Mouse (Mus musculus) urinary bladder, postnatal 25 days (tissue): ENCODE results near the gene Ncoa4.
A peak's percentile ranks its signal among the peaks of the same experiment; 100 is the strongest.
"Not testable (repeated sequence)": the region's sequence is repeated elsewhere in the genome, so short reads cannot be mapped to it uniquely, and the experiment has no call there.

Experiments
- DNase-seq: peaks from one replicate; pipeline ENCODE4 v3.0.0; 2022; ENCODE audit warnings: low spot score

Ncoa4 gene

DNA sequence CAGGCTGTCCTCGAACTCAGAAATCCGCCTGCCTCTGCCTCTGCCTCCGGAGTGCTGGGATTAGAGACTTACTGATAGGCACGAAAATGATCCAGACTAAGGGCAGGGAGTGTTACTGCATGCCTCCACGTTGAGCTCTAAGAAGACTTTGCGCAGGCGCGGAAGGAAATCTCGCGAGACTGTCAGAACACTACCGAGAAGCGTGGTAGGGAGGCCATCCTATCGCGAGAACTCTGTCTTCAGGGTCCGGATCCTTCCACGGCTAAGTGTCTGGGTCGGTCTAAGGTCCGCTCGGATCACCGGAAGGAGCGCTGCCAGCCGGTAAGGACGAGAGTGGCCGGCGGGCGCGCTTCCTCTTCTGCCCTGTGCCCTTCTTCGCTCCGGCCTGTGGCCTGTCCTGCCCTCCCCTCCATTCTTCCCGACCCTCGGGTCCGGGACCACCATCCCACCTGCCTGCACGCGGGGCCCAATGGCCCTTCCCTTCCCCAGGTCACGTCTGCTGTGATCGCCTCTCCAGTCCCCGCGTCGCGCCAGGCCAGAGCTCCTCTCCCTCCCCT lies at the start of gene Ncoa4:
Gene Ncoa4, plus strand, starts transcription at position 176 of the 557 bp plus-strand sequence.
- peak; percentile 99 for DNase-seq

DNA sequence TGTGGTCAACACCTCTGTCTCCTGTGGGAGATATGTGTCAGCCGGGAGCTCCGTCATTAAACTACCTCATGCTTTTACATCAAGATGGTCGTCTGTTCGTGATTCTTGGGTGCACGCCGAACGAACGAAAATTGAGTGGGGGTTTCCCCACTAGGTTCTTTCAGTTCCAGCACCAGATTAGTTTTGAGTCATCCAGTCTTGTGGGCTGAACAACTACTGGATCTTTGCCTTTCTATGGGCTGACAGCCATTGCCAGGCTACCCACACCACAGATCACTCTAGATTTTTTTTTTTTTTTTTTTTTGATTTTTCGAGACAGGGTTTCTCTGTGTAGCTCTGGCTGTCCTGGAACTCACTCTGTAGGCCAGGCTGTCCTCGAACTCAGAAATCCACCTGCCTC lies 47.5 kb upstream of the Ncoa4 start:
- not testable (repeated sequence) for DNase-seq

DNA sequence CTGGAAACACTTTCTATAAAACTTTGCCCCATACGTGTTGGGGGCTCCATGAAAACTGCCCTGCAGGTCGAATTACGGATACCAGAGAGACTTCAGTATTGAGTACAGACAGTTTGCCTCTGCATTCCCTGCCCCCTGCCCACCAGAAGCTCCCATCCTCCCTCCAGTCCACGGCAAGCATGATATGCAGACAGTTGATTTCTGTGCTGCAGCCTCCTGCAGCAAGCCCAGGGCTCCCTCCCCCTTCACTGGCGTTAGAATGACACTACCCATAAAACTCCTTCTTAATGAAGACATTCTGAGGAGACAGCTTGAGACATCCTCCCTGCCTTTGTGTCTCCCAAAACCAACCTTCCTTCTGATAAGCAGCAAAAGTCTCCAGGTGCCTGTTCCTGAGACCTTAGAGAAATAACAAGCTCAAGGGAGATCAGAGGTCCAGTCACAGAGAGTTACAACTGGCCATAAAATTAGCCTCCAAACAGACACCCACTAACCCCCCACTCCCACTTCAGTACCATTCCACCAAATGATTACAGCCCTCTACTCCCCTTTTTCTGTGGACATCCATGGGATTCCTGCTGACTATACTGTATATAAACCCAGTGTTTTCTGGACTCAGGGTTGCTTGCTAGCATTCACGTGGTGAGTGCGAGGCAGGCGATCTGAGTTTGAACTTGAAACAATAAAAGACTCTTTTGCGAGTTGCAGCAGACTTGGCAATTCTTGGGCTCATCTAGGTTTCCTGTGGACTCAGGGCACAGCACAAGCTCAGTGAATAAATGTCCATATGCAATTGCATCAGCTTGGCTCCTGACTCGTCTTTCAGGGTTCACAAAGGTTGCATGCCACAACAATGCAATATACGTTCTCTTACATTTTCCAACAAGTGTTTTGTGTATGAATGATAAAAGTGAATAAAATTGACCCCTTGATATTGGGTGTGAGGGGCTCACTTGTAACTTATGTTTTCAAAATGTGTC lies 38.4 kb upstream of the Ncoa4 start:
- DNase-seq: no peak

DNA sequence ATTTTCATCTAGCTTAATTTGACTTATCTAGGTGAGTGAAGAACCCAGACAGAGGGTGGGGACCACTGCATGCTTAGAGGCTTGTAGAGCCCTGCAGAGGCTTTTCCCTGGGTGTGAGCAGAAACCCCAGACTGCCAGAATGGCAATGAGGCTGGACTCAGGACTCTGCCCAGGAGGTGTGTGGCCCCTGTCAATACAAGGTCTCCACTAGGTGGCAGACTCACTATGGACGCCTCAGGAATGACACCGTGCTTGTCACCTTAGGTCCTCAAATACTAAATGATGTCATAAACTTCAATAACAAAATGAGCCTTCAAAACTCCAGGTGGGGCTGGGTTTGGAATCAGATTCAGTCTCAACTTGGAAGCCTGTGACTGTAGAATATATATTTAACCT lies 37.7 kb upstream of the Ncoa4 start:
- peak; percentile 15 for DNase-seq

DNA sequence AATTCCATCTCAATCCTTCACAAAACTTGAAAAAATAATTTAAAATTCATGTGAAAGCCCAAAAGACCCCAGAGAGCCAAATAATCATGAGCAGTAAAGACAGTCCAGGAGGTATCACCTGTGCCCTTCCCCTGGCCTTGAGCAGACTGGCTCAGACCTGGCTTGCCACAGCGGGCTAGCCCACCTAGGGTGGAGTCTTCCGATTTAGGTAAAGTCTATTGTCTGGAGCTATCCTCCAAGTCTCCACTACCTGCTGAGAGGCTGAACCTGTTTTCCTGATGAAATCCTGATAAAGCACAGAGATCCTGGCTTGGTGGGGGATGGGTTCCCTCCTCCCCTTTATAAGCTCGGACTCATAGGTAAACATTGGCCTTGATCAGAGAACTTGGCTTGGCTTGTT lies 35.4 kb upstream of the Ncoa4 start:
- no peak for DNase-seq

DNA sequence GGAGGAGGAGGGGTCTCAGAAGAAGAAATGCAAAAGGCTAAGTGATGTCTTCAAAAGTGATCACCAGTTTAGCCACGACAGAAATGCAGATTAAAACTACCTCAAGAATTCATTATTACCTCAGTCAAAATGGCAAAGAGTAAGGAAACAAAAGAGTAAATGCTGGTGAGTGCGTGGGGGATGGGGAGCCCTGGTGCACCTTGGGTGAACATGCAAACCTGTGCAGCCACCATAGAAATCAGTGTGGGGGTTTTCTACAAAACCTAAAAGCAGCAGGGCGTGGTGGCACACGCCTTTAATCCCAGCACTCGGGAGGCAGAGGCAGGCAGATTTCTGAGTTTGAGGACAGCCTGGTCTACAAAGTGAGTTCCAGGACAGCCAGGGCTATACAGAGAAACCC lies 34.4 kb upstream of the Ncoa4 start:
- not testable (repeated sequence) for DNase-seq

DNA sequence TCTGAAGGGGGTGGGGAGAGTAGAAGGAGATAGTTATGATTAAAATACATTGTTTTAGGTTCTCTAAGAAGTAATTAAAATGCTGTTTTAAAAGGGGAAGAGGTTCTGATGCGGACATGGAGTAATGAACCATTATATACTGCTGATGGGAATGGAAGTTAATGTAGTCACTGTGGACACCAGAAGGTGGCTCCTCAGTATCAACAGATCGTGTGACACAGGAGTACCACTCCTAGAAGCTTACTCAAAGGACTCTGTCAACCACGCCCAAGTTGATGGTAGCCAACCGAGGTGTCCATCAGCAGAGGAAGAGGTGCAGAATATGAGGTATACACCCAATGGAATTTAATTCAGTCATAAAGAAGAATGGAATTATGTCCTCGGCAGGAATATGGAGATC lies 31.3 kb upstream of the Ncoa4 start:
- no peak for DNase-seq

DNA sequence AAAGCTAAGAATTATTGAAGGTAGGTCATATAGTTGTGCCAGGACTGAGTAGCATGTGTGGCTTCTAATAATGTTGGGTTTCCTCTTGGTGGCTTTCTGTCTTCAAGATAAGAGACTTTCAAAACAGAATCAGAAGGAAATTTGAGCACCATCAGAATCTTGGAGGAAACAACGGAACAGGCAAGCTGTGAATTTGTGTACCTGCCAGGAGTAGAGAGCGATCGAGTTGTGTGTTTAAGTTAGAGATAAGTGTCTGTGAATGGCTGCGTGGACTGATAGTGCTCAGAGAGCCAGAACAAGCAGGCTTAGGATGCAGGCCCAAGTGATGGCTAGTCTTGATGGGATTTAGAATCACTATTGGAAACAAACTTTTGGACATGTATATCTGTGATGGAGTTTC lies 27.8 kb upstream of the Ncoa4 start:
- DNase-seq: no peak

DNA sequence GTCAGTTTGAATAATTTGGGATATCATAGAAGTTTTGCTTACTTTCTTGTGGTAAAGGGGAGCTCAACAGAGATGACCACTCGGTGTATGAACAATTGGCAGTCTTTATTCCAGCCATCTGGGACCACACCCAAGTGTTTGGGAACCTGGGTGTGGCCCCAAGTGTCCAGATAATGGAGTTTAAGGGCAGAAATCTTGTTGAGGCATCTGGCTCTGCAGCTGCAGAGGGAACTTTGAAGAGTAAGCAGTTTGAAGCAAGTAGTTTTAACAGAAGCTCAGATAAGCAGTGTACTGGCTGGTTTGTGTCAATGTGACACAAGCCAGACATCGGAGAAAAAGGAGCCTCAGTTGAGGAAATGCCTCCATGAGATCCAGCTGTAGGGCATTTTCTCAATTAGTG lies 25.4 kb upstream of the Ncoa4 start:
- DNase-seq: no peak

DNA sequence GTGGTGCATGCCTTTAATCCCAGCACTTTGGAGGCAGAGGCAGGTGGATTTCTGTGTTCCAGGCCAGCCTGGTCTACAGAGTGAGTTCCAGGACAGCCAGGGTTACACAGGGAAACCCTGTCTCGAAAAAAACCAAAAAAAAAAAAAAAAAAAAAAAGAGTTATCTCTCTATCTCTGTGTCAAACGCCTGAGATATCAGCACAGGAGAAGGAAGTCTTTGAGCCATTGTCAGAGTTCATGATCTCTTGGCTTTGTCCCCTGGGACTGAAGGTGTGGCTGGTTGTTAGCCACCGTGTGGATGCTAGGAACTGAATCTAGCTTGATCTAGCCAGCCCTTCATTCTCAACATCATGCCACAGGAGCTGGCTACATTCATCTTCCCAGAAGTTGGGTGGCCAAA lies 23.2 kb upstream of the Ncoa4 start:
- not testable (repeated sequence) for DNase-seq

DNA sequence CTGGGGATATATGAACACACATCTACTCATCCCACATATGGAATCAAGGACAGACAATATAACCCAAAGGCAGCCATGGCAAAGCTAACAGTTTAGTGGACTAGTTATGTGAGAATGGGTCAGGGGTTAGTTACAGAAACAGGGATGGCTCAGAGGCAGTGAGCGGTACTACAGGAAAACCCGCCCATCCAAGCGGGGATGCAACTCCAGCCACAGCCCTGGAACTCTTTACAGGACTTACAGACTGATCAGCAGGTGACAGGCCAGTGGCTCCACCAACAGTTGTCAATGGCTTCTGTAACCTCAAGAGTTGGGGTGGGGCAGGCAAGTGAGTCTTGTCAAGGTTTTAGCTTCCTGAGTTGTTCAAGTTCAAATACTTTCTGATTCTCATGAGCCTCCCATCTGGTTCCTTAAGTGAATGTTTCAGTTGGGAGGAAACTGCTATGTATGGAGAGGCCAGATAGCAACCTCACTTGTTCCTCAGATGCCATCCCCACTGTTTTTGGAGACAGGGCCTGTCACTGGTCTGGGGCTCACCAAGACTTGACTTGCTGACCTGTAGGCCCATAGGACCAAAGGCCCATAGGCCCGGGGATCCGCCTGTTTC lies 19.2 kb upstream of the Ncoa4 start:
- DNase-seq: no peak

DNA sequence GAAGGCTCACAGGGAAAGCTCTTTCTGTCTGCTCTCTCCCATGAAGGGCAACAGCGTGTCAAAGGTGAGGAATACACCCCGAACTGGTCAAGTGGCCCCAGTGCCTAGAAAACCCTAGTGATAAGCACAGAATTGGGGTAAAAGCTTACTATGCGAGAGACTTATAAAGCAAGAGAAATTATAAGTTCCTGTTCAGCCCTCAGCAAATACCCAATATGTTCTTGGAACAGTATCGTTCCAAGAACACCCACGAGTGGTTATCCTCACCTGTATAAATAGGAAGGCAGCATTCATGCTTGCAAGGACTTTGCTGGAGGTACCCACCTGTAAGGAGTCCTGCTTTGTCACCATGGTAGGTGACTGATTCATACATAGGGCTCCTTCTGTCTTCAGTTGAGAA lies 17.9 kb upstream of the Ncoa4 start, which contains the start of gene Msmb:
Gene Msmb, plus strand, starts transcription at position 301 of the 400 bp plus-strand sequence.
- DNase-seq: no peak

DNA sequence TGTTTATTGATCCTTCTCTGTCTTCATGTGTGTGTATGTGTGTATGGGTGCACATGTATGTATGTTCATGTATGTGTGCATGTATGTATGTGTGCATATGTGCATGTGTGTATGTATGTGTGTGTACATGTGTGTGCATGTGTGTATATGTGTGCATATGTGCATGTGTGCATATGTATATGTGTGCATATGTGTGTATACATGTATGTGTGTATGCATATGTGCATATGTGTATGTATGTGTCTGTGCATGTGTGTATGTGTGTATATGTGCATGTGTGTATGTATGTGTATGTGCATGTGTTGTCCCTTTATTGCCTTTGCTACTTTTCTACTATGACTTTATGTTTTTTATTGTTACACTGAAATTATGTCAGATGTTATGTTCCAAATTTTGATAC lies 14.9 kb upstream of the Ncoa4 start:
- no peak for DNase-seq

DNA sequence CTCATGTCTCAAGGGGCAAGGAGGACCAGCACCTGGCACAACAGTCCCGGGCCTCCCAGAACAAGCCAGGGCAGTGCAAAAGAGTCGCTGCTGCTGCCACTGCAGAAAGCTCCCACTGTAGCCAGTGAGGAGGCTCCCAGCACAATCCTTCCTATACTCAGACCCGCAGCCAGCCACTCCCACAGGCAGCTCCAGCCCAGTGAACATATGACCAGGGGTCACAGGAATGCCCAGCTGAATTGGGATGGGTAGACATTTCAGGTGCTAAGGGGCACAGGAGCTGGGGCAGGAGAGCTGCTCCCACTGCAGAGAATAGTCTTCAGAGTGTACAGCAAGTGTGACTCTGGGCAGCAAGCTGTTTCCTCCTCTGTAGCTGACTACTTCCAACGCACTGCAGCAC lies 14.3 kb upstream of the Ncoa4 start:
- no peak for DNase-seq

DNA sequence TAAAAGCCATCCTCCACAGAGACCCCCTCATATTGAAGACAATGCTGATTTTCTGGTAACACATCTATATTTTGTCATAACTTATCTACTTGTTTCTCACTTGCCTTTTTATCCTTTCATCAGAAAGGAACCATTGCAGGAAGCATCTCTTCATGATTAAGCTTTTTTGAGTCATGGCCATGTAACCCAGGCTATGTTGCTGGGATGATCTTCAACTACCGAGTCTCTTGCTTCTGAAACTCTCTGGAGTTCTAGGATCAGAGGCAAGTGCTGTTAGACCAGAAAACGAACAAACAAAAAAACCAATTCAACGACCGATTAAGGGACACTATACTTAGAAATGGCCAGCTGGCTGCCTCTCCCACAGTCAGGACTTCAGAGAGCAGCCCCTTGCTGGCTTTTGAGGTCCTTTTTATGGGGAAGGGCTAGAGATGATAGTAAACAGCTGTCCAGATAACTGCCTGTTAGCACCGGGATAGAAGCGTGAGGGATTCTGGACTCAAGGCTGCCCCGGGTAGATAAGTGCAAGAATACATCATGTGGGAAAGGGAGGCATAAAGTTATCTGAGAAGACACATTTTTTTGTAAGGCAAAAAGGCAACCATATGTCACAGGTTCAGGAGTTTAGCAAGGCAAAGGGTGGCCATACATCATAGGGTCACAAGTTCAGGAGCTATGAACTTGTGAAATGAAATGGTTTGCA lies 13.7 kb upstream of the Ncoa4 start:
- no peak for DNase-seq

DNA sequence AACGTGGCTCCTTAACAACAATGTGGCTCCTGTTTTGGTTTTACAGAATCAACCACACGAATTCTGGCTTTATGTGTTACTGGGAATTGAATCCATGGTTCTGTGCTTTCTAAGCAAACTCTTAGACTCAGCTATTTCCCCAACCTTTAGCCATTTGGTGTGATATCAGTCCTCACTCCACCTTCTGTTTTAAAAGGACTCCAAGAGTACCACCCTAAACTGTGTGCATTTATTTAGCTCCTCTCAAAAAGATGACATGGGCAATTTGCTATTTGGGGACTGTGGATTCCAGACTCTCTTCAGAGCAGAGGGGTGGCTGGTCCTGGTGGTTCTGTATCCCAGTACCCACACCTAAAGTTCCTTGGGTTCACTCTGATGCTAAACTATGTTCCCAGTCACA lies 13.1 kb upstream of the Ncoa4 start:
- no peak for DNase-seq

DNA sequence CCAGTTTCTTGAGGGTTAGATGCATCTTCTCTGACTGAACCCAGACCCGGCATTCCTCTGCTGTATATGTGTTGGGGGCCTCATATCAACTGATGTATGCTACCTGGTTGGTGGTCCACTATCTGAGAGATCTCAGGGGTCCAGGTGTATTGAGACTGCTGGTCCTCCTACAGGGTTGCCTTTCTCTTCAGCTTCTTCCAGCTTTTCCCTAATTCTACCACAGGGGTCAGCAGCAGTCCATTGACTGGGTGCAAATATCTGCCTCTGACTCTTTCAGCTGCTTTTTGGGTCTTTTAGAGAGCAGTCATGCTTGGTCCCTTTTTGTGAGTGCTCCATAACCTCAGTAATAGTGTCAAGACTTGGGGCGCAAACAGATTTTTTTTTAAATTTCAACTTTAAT lies 8.8 kb upstream of the Ncoa4 start:
- DNase-seq: no peak

DNA sequence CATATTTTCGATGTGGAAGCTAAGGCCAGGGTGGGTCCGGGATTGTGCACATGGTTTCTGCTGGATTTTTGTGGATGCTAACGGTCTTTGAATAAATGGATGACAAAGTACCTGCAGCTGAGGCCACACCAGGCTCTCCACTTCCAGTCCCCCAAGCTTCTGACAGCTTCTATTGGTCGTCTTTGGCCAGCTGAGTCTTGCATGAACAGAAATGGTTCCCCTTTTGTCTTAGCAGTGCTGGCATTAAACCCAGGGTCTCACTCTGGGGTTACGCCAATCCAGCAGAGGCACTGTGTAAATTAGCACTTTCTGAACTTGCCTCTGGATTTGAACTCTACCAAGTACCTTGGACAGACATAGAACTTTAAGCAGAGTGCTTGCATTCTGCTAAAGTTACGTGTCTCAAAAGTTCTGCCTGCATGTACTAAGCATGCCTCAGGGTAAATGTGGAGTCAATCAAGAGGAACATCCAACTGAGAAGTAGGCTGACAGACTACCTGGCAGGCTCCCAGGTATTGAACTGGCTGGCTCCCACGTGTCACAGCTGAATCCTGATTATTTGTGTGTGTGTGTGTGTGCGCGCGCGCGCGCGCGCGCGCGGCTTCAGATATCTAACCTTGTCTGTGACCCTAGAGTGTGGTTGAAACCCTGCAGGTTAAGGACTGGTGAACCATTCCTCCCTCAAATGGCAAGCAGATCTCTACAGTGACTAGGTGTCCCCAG lies 7.3 kb upstream of the Ncoa4 start:
- no peak for DNase-seq

DNA sequence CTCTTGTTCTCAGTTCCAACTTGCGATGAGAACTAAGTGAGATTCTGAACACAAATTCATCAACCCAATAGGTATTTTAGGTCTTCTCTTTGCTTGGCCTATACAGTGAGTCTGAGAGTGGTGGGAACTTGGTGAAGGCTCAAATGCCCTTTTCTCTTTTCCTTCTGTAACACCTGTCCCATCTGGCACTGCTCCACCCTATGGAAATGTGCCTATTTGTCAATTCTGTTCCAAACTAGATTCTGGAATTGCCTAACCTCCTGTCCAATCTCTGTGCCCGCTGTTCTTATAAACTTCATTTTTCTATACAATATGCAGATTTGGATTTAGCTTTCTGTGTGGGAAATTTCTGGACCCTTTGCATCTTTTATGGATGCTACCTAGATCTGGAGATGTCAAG lies 6.5 kb upstream of the Ncoa4 start:
- DNase-seq: no peak

DNA sequence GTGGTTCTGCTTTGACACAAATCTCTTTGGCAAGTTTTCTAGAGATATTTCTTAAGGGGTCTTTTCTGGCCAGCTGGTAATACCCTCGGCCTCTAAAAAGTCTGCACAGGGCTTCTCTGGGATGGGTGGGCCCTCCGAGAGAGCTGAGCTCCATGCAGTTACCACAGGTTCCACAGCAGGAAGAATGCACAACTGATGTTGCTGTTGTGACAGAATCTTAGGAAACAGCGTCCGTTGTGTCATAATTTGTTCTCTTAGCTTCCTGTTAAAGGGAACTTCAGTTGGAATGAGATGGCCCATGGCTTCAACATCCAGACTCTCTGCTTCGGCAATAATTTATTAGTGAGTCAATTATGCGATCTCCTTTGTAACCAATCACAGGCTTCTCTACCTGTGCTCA lies 4.9 kb upstream of the Ncoa4 start:
- no peak for DNase-seq

DNA sequence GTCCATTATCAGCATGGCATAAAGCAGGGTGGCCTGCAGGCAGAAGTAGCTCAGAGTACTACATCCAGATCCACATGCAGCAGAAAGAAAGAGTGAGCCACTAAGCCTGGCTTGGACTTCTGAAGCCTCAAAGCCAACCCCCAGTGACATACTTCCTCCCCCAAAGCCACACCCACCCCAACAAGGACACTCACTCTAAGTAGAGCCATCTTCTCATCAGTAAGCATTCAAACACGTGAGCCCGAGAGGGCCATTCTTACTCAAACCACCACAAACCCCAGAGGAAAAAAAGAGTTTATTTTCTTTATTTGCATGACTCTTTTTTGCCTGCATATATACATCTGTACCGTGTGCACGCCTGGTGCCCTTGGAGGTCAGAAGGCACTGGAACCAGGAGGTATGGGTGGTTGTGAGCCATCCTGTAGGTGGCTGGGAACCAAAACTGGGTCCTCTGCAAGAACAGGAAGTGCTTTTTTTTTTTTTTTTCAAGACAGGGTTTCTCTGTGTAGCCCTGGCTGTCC lies 455 bp upstream of the Ncoa4 start:
- DNase-seq: no peak

DNA sequence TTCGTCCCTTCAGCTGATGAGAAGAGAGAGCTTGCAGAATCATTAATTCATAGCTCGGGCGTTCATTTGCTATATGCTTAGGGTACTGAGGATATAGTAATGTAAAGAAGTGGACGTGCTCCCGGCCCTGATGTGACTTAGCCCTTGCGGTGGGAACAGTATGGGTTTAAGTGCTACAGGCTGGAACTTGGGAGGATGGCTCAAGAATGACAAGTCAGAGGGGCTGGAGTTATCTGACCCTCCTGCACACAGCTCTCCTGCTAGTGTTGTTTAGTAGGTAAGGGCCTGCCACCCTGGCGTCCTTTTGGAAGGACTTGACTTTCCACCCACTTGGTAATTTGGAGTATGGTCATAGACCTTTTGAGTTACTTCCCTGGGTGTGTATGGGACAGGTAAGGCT lies 898 bp downstream of the Ncoa4 start:
- DNase-seq: no peak
